Mouse (Mus musculus) kidney, embryonic 16.5 days (tissue): ENCODE measurements around the gene Mtcl1. TPM values are rescaled to one million over a fixed set of nuclear protein-coding genes. Genes with fewer than 3 reads are reported as not detected.

ENCODE experiments used
- ATAC-seq: fragments of 200-750 bp; cut with Nextera tagmentation; 2 replicates; pipeline ENCODE4 v1.8.0; 2017; ENCODE audit warnings: moderate TSS enrichment; ENCODE audit not compliant: low FRiP score, low TSS enrichment
- H3K27ac ChIP-seq: fragments of 300-500 bp; sonication (generic); 2 replicates; pipeline ENCODE4 v1.5.1; 2014; ENCODE audit warnings: low read length
- H3K27me3 ChIP-seq: fragments of 300-500 bp; sonication (generic); 2 replicates; pipeline ENCODE4 v1.6.1; 2014; ENCODE audit warnings: low read length, control low read depth, mixed read lengths; ENCODE audit not compliant: insufficient read depth
- H3K36me3 ChIP-seq: fragments of 300-500 bp; sonication (generic); 2 replicates; pipeline ENCODE4 v1.6.1; 2014; ENCODE audit warnings: low read length, control low read depth, mixed read lengths; ENCODE audit not compliant: insufficient read depth
- H3K4me1 ChIP-seq: fragments of 300-500 bp; sonication (generic); 2 replicates; pipeline ENCODE4 v1.6.1; 2014; ENCODE audit warnings: low read length, control low read depth, mixed read lengths; ENCODE audit not compliant: insufficient read depth
- H3K4me2 ChIP-seq: fragments of 300-500 bp; sonication (generic); replicated peaks from 2 replicates; pipeline ENCODE4 v1.6.1; 2014; ENCODE audit warnings: low read depth, low read length
- H3K4me3 ChIP-seq: fragments of 300-500 bp; sonication (generic); 2 replicates; pipeline ENCODE4 v1.5.1; 2014; ENCODE audit warnings: mild to moderate bottlenecking, low read length
- H3K9ac ChIP-seq: fragments of 300-500 bp; sonication (generic); replicated peaks from 2 replicates; pipeline ENCODE4 v1.6.1; 2014; ENCODE audit warnings: low read length
- H3K9me3 ChIP-seq: fragments of 300-500 bp; sonication (generic); 2 replicates; pipeline ENCODE4 v1.6.1; 2016; ENCODE audit warnings: low read length, control low read depth
- WGBS: fragments of 180-500 bp; shearing (Covaris S2); extraction: QIAGEN DNeasy Blood & Tissue Kit; methylation state at CpG from one replicate; pipeline ENCODE4 v1.1.7; 2014; 5-methylcytosine and 5-hydroxymethylcytosine counted together
- polyA plus RNA-seq: library from polyadenylated mRNA; unstranded; fragments of >200 nt; fragmentation: Nextera tagmentation; extraction: Ambion mirVana; gene quantifications from 2 replicates; pipeline ENCODE4 v1.2.1, GENCODE M21; 2015

The Mtcl1 gene
- polyA plus RNA-seq, 1 experiment from 2014 or later: 5.2 TPM

- 28% methylated on average over 17 of the region's 17 CpGs for WGBS
- ATAC-seq: peak; percentile 50; the same call in 1 of the 2 replicates
- H3K9ac ChIP-seq: peak overlapping the region; percentile 41; the same call in 1 of the 2 replicates
- peaks cover 13% of the 10 kb centered on the region for H3K4me1 ChIP-seq
- no peak overlapping the region; the same call in 1 of the 2 replicates for H3K4me3 ChIP-seq
- peak overlapping the region; percentile 51 for H3K4me2 ChIP-seq
- H3K36me3 ChIP-seq: no peaks in the 10 kb centered on the region
- H3K27ac ChIP-seq: no peak overlapping the region
- no peaks in the 10 kb centered on the region for H3K9me3 ChIP-seq
- 0 out of 2 replicates have a peak, but pooled peaks cover 12% of the 10 kb centered on the region for H3K27me3 ChIP-seq
Observed at GRCm38 (mm10) chr17:66480491-66481278, 31.1 kb upstream of the Mtcl1 start.

GRCm38 (mm10) chr17:66479813-66480490 lies 30.4 kb upstream of the Mtcl1 start:
- H3K9me3 ChIP-seq: no peaks in the 10 kb centered on the region; the same call in 1 of the 2 replicates
- ATAC-seq: peak; percentile 46; the same call in 1 of the 2 replicates
- H3K4me3 ChIP-seq: peak overlapping the region; percentile 19
- peak overlapping the region; percentile 51 for H3K4me2 ChIP-seq
- 11% methylated on average over 21 of the region's 21 CpGs for WGBS
- peaks cover 13% of the 10 kb centered on the region for H3K4me1 ChIP-seq
- no peaks in the 10 kb centered on the region for H3K36me3 ChIP-seq
- H3K9ac ChIP-seq: peak overlapping the region; percentile 41
- H3K27ac ChIP-seq: no peak overlapping the region
- H3K27me3 ChIP-seq: 0 out of 2 replicates have a peak, but pooled peaks cover 12% of the 10 kb centered on the region

- H3K9me3 ChIP-seq: peaks cover 3% of the 10 kb centered on the region
- peak overlapping the region; percentile 51 for H3K4me2 ChIP-seq
- H3K4me3 ChIP-seq: peak overlapping the region; percentile 19; the same call in 1 of the 2 replicates
- no peak overlapping the region for H3K27ac ChIP-seq
- no peaks in the 10 kb centered on the region for H3K36me3 ChIP-seq
- ATAC-seq: peak; percentile 68; the same call in 1 of the 2 replicates
- H3K9ac ChIP-seq: peak overlapping the region; percentile 39
- 0 out of 2 replicates have a peak, but pooled peaks cover 12% of the 10 kb centered on the region for H3K27me3 ChIP-seq
- 19% methylated on average over 13 of the region's 13 CpGs for WGBS
- H3K4me1 ChIP-seq: peaks cover 13% of the 10 kb centered on the region
Observed at GRCm38 (mm10) chr17:66479311-66479710, 29.8 kb upstream of the Mtcl1 start.

GRCm38 (mm10) chr17:66473205-66473604 lies 23.7 kb upstream of the Mtcl1 start:
- no peak overlapping the region for H3K4me3 ChIP-seq
- no peaks in the 10 kb centered on the region for H3K27me3 ChIP-seq
- peaks cover 3% of the 10 kb centered on the region for H3K9me3 ChIP-seq
- peaks cover 5% of the 10 kb centered on the region for H3K4me1 ChIP-seq
- no peak for ATAC-seq
- H3K36me3 ChIP-seq: no peaks in the 10 kb centered on the region
- H3K4me2 ChIP-seq: no peak overlapping the region
- H3K27ac ChIP-seq: no peak overlapping the region
- 82% methylated on average over 1 of the region's 1 CpGs for WGBS
- H3K9ac ChIP-seq: no peak overlapping the region

GRCm38 (mm10) chr17:66471775-66472174 lies 22.2 kb upstream of the Mtcl1 start:
- Histone ChIP-seq H3K36me3 (no peaks in the 10 kb centered on the region), H3K4me1 (peaks cover 5% of the 10 kb centered on the region), H3K27ac (no peak overlapping the region), H3K4me2 (no peak overlapping the region), H3K27me3 (no peaks in the 10 kb centered on the region), H3K9me3 (peaks cover 3% of the 10 kb centered on the region), H3K9ac (no peak overlapping the region), H3K4me3 (no peak overlapping the region)
- 53% methylated on average over 5 of the region's 5 CpGs for WGBS
- no peak for ATAC-seq

- Histone ChIP-seq H3K9ac (no peak overlapping the region), H3K36me3 (no peaks in the 10 kb centered on the region), H3K4me1 (peaks cover 5% of the 10 kb centered on the region), H3K27me3 (no peaks in the 10 kb centered on the region), H3K9me3 (peaks cover 3% of the 10 kb centered on the region), H3K4me3 (no peak overlapping the region), H3K27ac (no peak overlapping the region), H3K4me2 (no peak overlapping the region)
- WGBS: 73% methylated on average over 4 of the region's 4 CpGs
- no peak for ATAC-seq
Observed at GRCm38 (mm10) chr17:66471252-66471651, 21.7 kb upstream of the Mtcl1 start.

GRCm38 (mm10) chr17:66470020-66470419 lies 20.5 kb upstream of the Mtcl1 start:
- no peaks in the 10 kb centered on the region for H3K27me3 ChIP-seq
- H3K4me3 ChIP-seq: no peak overlapping the region
- H3K9ac ChIP-seq: no peak overlapping the region
- H3K4me1 ChIP-seq: peaks cover 5% of the 10 kb centered on the region
- peaks cover 3% of the 10 kb centered on the region for H3K9me3 ChIP-seq
- 25% methylated on average over 8 of the region's 8 CpGs for WGBS
- peak overlapping the region; percentile 20; the same call in 1 of the 2 replicates for H3K27ac ChIP-seq
- H3K4me2 ChIP-seq: no peak overlapping the region
- no peaks in the 10 kb centered on the region for H3K36me3 ChIP-seq
- no peak for ATAC-seq

- peaks cover 3% of the 10 kb centered on the region; the same call in 1 of the 2 replicates for H3K27me3 ChIP-seq
- no peak overlapping the region for H3K27ac ChIP-seq
- no peaks in the 10 kb centered on the region for H3K4me1 ChIP-seq
- H3K36me3 ChIP-seq: no peaks in the 10 kb centered on the region
- ATAC-seq: no peak
- WGBS: 92% methylated on average over 1 of the region's 1 CpGs
- no peak overlapping the region for H3K4me2 ChIP-seq
- H3K9me3 ChIP-seq: no peaks in the 10 kb centered on the region
- no peak overlapping the region for H3K4me3 ChIP-seq
- no peak overlapping the region for H3K9ac ChIP-seq
Observed at GRCm38 (mm10) chr17:66457278-66457677, 7.7 kb upstream of the Mtcl1 start.

GRCm38 (mm10) chr17:66451143-66451542 lies 1.6 kb upstream of the Mtcl1 start:
- 3% methylated on average over 11 of the region's 11 CpGs for WGBS
- peak overlapping the region; percentile 76 for H3K4me3 ChIP-seq
- H3K27ac ChIP-seq: no peak overlapping the region
- H3K9ac ChIP-seq: no peak overlapping the region
- H3K9me3 ChIP-seq: no peaks in the 10 kb centered on the region
- peak overlapping the region; percentile 99 for H3K4me2 ChIP-seq
- peaks cover 20% of the 10 kb centered on the region for H3K27me3 ChIP-seq
- H3K36me3 ChIP-seq: no peaks in the 10 kb centered on the region
- ATAC-seq: no peak
- H3K4me1 ChIP-seq: peaks cover 34% of the 10 kb centered on the region
